Mouse (Mus musculus) midbrain, embryonic 13.5 days (tissue): ENCODE data around the gene Haus3. TPM values are rescaled to one million over a fixed set of nuclear protein-coding genes. Genes with fewer than 3 reads are reported as not detected.
A peak's percentile ranks its signal among the peaks of the same experiment; 100 is the strongest.

Source experiments
- ATAC-seq: fragments of 200-750 bp; cut with Nextera tagmentation; 2 replicates; pipeline ENCODE4 v1.8.0; 2017; ENCODE audit warnings: mild to moderate bottlenecking, moderate TSS enrichment, moderate library complexity
- H3K27ac ChIP-seq: fragments of 300-500 bp; sonication (generic); 2 replicates; pipeline ENCODE4 v1.5.1; 2015; ENCODE audit warnings: inconsistent platforms, mild to moderate bottlenecking, moderate library complexity
- H3K27me3 ChIP-seq: fragments of 300-500 bp; sonication (generic); 2 replicates; pipeline ENCODE4 v1.6.1; 2015; ENCODE audit warnings: mild to moderate bottlenecking, inconsistent platforms
- H3K36me3 ChIP-seq: fragments of 300-500 bp; sonication (generic); 2 replicates; pipeline ENCODE4 v1.6.1; 2015; ENCODE audit warnings: mild to moderate bottlenecking, inconsistent platforms
- H3K4me1 ChIP-seq: fragments of 300-500 bp; sonication (generic); replicated peaks from 2 replicates; pipeline ENCODE4 v1.6.1; 2015; ENCODE audit warnings: inconsistent platforms
- H3K4me2 ChIP-seq: fragments of 300-500 bp; sonication (generic); replicated peaks from 2 replicates; pipeline ENCODE4 v1.6.1; 2015; ENCODE audit warnings: moderate library complexity, mild to moderate bottlenecking, inconsistent platforms
- H3K4me3 ChIP-seq: fragments of 300-500 bp; sonication (generic); replicated peaks from 2 replicates; pipeline ENCODE4 v1.5.1; 2015; ENCODE audit warnings: mild to moderate bottlenecking, inconsistent platforms
- H3K9ac ChIP-seq: fragments of 300-500 bp; sonication (generic); replicated peaks from 2 replicates; pipeline ENCODE4 v1.6.1; 2015; ENCODE audit warnings: mild to moderate bottlenecking, inconsistent platforms
- H3K9me3 ChIP-seq: fragments of 300-500 bp; sonication (generic); 2 replicates; pipeline ENCODE4 v1.6.1; 2016; ENCODE audit warnings: mild to moderate bottlenecking, inconsistent platforms
- WGBS: fragments of 180-500 bp; shearing (Covaris S2); methylation state at CpG from one replicate; pipeline ENCODE4 v1.1.7; 2015; 5-methylcytosine and 5-hydroxymethylcytosine counted together
- polyA plus RNA-seq: library from polyadenylated mRNA; unstranded; fragments of >200 nt; fragmentation: Nextera tagmentation; extraction: Ambion mirVana; gene quantifications from 2 replicates; pipeline ENCODE4 v1.2.1, GENCODE M21; 2015

Haus3 gene
- polyA plus RNA-seq, 1 experiment from 2014 or later, result 21.9 TPM

DNA sequence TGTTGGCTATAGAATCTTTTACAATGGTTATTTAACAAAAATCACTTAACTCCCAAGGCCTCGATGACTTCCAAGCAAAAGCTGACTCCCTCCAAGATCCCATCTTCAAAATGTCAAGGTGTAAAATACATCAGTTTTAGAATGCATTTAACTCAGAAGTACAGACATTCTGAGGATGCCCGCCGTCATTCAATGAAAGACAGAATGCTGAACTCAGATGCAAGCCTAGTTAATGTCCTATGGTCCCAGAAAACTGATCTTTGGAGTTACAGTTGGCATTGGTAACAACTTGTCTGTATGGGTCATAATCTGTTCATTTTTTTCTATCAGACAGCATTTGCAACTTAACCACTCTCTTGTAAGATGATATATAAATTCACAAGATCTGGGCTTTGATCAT, 627 bp upstream of the Haus3 start:
- H3K9me3 ChIP-seq, result no peaks in the 10 kb centered on the region
- peak overlapping the region; percentile 69 for H3K9ac ChIP-seq
- peak overlapping the region; percentile 94 for H3K27ac ChIP-seq
- no peaks in the 10 kb centered on the region for H3K27me3 ChIP-seq
- H3K4me3 ChIP-seq, result peak overlapping the region; percentile 57
- peaks cover 29% of the 10 kb centered on the region for H3K4me1 ChIP-seq
- ATAC-seq, result no peak
- 91% methylated on average over 3 of the region's 3 CpGs for WGBS
- H3K4me2 ChIP-seq, result peak overlapping the region; percentile 60
- H3K36me3 ChIP-seq, result peaks cover 26% of the 10 kb centered on the region

- Histone ChIP-seq H3K4me2 (peak overlapping the region; percentile 11; the same call in 1 of the 2 replicates), H3K27me3 (no peaks in the 10 kb centered on the region), H3K4me1 (peaks cover 32% of the 10 kb centered on the region), H3K27ac (no peak overlapping the region), H3K4me3 (no peak overlapping the region), H3K9me3 (no peaks in the 10 kb centered on the region), H3K9ac (0 out of 2 replicates have a peak overlapping the region, but pooled peaks have one; percentile 0), H3K36me3 (peaks cover 9% of the 10 kb centered on the region)
- ATAC-seq, result no peak
- 82% methylated on average over 4 of the region's 4 CpGs for WGBS
Observed at GRCm38 (mm10) chr5:34167857-34168256, 1.5 kb downstream of the Haus3 start.

DNA sequence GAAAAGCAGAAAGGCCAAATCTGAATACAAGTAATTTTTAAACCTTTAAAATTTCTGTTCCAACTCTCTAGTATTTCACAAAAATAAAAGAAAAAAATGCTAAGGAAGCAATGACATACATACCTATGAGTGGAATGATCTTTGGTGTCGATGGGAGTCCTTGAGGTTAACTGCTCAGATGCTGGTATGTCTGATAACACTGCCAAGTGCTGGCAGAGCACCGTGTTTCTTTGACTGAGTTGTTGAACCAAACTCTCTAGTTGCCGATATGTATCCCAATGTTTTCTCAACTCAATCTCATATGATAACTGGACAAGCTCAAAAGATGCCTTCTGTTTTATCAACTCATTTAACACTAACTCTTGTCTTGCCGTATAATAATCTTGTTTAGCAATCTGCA, 3.5 kb downstream of the Haus3 start:
- Histone ChIP-seq H3K4me1 (peaks cover 32% of the 10 kb centered on the region), H3K27me3 (no peaks in the 10 kb centered on the region), H3K9ac (no peak overlapping the region; the same call in 1 of the 2 replicates), H3K4me3 (no peak overlapping the region), H3K27ac (no peak overlapping the region), H3K4me2 (no peak overlapping the region), H3K36me3 (peaks cover 4% of the 10 kb centered on the region), H3K9me3 (no peaks in the 10 kb centered on the region)
- 86% methylated on average over 4 of the region's 4 CpGs for WGBS
- no peak for ATAC-seq

- no peak overlapping the region for H3K9ac ChIP-seq
- no peaks in the 10 kb centered on the region for H3K27me3 ChIP-seq
- no peaks in the 10 kb centered on the region for H3K9me3 ChIP-seq
- no peak for ATAC-seq
- no peaks in the 10 kb centered on the region for H3K4me1 ChIP-seq
- H3K4me3 ChIP-seq, result no peak overlapping the region
- peaks cover 2% of the 10 kb centered on the region for H3K36me3 ChIP-seq
- no peak overlapping the region for H3K4me2 ChIP-seq
- H3K27ac ChIP-seq, result no peak overlapping the region
Observed at GRCm38 (mm10) chr5:34148476-34148875, 20.9 kb downstream of the Haus3 start.

DNA sequence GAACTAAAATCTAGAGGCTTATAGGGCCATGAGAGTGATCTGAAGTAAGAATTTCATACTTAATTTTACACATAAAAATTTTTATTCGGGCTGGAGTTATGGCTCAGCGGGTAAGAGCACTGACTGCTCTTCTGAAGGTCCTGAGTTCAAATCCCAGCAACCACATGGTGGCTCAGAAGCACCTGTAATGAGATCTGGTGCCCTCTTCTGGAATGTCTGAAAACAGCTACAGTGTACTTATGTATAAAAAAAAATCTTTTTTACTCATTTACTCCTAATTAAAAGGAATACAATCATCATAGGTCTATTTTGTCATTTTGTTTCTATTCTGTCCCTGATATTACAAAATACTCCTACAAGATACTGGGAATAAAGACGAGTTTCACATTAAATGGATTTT, 21.8 kb downstream of the Haus3 start:
- H3K27ac ChIP-seq, result no peak overlapping the region
- no peak overlapping the region for H3K4me2 ChIP-seq
- no peak for ATAC-seq
- H3K36me3 ChIP-seq, result no peaks in the 10 kb centered on the region
- H3K4me3 ChIP-seq, result no peak overlapping the region
- no peaks in the 10 kb centered on the region for H3K27me3 ChIP-seq
- 91% methylated on average over 3 of the region's 3 CpGs for WGBS
- H3K9ac ChIP-seq, result no peak overlapping the region
- H3K9me3 ChIP-seq, result no peaks in the 10 kb centered on the region
- H3K4me1 ChIP-seq, result no peaks in the 10 kb centered on the region

GRCm38 (mm10) chr5:34139751-34140150, 29.6 kb downstream of the Haus3 start:
- Histone ChIP-seq H3K4me3 (no peak overlapping the region), H3K36me3 (no peaks in the 10 kb centered on the region), H3K9me3 (no peaks in the 10 kb centered on the region), H3K27ac (no peak overlapping the region), H3K4me2 (no peak overlapping the region), H3K9ac (no peak overlapping the region), H3K27me3 (no peaks in the 10 kb centered on the region), H3K4me1 (no peaks in the 10 kb centered on the region)
- ATAC-seq, result no peak
- WGBS, result 0% methylated on average over 1 of the region's 1 CpGs

GRCm38 (mm10) chr5:34132731-34133130, 36.6 kb downstream of the Haus3 start:
- Histone ChIP-seq H3K9me3 (no peaks in the 10 kb centered on the region), H3K4me2 (no peak overlapping the region), H3K4me3 (no peak overlapping the region), H3K27ac (no peak overlapping the region), H3K4me1 (no peaks in the 10 kb centered on the region), H3K27me3 (no peaks in the 10 kb centered on the region), H3K36me3 (no peaks in the 10 kb centered on the region), H3K9ac (no peak overlapping the region)
- 83% methylated on average over 2 of the region's 2 CpGs for WGBS
- ATAC-seq, result no peak

DNA sequence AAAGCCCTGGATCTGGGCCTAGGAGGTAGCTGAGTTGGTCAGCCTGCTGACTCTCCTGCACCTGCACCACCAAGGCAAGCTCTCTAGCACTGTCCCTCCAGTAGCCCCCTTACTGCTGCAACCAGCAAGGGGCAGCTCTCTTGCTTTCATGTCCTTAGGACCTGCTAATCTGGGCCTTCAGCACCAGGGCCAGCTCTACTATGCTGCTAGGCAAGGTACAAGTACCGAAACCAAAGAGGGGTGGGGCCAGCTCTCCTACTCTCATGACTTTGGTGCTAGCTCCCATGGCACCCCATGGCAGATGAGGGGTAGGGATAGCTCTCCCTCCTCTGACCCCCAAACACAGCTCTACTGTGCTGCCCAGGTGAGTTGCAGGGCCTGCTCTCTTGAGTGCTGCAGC, 45.2 kb downstream of the Haus3 start:
- Histone ChIP-seq H3K4me2 (no peak overlapping the region), H3K27ac (no peak overlapping the region), H3K4me1 (no peaks in the 10 kb centered on the region), H3K36me3 (no peaks in the 10 kb centered on the region), H3K9ac (no peak overlapping the region), H3K4me3 (no peak overlapping the region), H3K9me3 (no peaks in the 10 kb centered on the region), H3K27me3 (no peaks in the 10 kb centered on the region)
- no peak for ATAC-seq
- 32% methylated on average over 1 of the region's 1 CpGs for WGBS

DNA sequence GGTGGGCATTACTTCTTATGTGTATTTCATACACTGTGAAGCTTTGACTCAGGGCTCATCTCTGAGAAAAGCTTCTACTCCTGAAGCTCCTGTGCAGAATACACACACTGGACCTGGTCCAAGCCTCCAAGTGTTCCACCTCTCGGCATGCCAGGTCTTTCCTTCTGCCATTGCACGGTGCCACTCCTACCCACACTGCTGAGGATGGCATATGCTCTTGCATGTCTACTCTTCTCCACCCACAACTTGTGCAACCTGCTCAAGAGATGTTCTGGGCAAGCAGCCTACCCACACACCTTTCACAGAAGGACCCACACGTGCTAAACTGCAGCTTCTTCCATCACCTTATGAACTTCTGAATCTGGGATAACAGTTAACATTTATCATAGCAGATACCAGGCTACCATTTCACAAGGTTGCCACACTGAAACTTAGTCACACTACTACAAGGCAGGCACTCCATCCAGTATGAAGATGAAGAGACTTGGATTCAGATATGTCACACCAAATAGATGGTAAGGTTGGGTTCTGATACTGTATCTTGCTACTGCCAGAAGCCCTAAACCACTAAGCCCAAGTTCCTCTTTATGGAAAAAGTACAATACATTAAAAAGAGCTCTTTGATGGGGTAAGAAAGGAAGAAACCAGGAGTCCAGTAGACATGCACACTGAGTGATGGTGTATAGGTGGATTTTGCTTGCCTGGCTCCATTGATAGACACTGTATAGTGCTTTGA, 50.0 kb downstream of the Haus3 start:
- H3K9ac ChIP-seq, result no peak overlapping the region
- no peak overlapping the region for H3K27ac ChIP-seq
- H3K4me1 ChIP-seq, result no peaks in the 10 kb centered on the region
- H3K9me3 ChIP-seq, result no peaks in the 10 kb centered on the region
- no peaks in the 10 kb centered on the region for H3K27me3 ChIP-seq
- no peak for ATAC-seq
- no peaks in the 10 kb centered on the region for H3K36me3 ChIP-seq
- H3K4me2 ChIP-seq, result no peak overlapping the region
- 86% methylated on average over 3 of the region's 3 CpGs for WGBS
- no peak overlapping the region for H3K4me3 ChIP-seq

GRCm38 (mm10) chr5:34105681-34106080, 63.6 kb downstream of the Haus3 start:
- ATAC-seq, result no peak

More at GRCm38 (mm10) chr5:34105681-34106080, 63.6 kb downstream of the Haus3 start:
- Histone ChIP-seq H3K4me1 (no peaks in the 10 kb centered on the region), H3K9me3 (no peaks in the 10 kb centered on the region; the same call in 1 of the 2 replicates), H3K27me3 (no peaks in the 10 kb centered on the region), H3K36me3 (no peaks in the 10 kb centered on the region), H3K4me3 (no peak overlapping the region), H3K9ac (no peak overlapping the region), H3K27ac (no peak overlapping the region), H3K4me2 (no peak overlapping the region)
- 81% methylated on average over 1 of the region's 1 CpGs for WGBS

Other genes starting within 250 kb of the Haus3 start
- 47.7 and 49.9 TPM in 2 replicates for gene Nelfa, start 233.1 kb downstream of the Haus3 start, polyA plus RNA-seq
- gene Gm1673, start 186.1 kb downstream of the Haus3 start, polyA plus RNA-seq, result 563 and 613 TPM in 2 replicates
- 3.0 and 3.8 TPM in 2 replicates for gene Nat8l, start 173.5 kb downstream of the Haus3 start, polyA plus RNA-seq
- gene Poln, start 79 bp downstream of the Haus3 start, polyA plus RNA-seq, result 0.66 and 0.89 TPM in 2 replicates
- gene Mxd4, start 18.2 kb upstream of the Haus3 start, polyA plus RNA-seq, result 32.8 and 34.9 TPM in 2 replicates
- gene Zfyve28, start 118.9 kb upstream of the Haus3 start, polyA plus RNA-seq, result 3.7 and 3.8 TPM in 2 replicates
- not detected in 2 replicates for gene Cfap99, start 119.1 kb upstream of the Haus3 start, polyA plus RNA-seq
- gene Rnf4, start 166.8 kb upstream of the Haus3 start, polyA plus RNA-seq, result 136 and 141 TPM in 2 replicates
- 19.8 and 20.6 TPM in 2 replicates for gene Fam193a, start 200.4 kb upstream of the Haus3 start, polyA plus RNA-seq